Mouse (Mus musculus) spleen, postnatal 14 days (tissue): Measurements from ENCODE around the gene Psph.
A peak's percentile ranks its signal among the peaks of the same experiment; 100 is the strongest.
"Not testable (repeated sequence)": the region's sequence is repeated elsewhere in the genome, so short reads cannot be mapped to it uniquely, and the experiment has no call there.

Experiments
- DNase-seq, 2 experiments: peaks; one replicate each; pipeline ENCODE4 v3.0.0; 2021 to 2022; ENCODE audit warnings: low spot score in 2 of 2

Psph gene

DNA sequence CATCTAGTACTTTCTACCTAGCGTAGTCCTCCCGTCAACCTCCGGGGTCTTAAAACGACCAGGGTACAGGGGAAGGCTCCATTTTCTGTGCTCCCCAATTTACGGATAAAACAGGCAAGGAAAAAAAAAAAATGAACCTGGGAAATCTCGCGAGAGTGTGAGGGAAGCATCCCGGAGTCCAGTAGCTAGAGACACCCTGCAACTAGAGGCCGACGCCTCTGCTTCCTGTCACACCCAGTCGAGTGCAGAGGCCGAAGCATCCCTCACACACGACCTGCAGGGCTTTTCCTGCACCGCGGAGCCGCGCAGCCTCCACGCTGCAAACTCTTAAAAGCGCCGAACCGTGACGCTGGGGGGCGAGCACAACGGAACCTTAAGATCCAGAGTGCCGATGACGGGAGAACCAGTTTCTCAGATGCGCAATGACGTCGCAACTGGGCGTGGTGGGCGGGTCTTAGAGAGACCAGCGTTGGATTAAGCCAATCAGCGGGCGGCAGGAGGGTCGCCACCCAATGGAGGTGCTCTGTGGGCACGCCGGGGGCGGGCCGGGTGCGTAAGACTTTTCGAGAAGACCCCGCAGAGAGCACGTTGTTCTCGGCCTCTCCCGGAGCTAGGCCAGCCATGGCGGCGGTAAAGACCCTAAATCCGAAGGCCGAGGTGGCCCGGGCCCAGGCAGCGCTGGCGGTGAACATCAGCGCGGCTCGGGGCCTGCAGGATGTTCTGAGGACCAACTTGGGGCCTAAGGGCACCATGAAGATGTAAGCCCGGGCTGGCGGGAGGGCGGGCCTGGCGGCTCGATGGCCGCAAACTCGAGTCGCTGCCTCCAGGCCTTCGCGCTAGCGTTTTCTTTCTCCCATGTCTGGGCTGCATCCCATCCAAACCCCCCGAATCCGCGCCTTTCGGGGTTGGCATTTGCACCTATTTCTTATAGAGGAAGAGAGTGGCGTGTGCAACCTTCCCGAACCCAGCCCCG, at the start of gene Psph:
Gene Psph, minus strand, starts transcription at position 632 of the 973 bp plus-strand sequence.
- peak; percentile 88 to 93 for DNase-seq

DNA sequence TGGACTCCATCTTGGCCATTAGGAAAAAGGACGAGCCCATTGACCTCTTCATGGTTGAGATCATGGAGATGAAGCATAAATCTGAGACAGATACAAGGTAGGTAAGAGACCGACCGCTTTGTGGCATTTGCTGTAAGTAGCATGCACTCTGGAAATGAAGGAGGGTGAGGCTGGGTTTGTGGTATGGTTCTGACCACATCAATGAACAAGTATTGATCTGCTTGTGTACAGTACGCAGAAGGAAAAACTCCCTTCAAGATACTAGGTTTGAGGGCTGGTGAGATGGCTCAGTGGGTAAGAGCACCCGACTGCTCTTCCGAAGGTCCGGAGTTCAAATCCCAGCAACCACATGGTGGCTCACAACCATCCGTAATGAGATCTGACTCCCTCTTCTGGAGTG, 3.3 kb upstream of the Psph start:
- not testable (repeated sequence) for DNase-seq

DNA sequence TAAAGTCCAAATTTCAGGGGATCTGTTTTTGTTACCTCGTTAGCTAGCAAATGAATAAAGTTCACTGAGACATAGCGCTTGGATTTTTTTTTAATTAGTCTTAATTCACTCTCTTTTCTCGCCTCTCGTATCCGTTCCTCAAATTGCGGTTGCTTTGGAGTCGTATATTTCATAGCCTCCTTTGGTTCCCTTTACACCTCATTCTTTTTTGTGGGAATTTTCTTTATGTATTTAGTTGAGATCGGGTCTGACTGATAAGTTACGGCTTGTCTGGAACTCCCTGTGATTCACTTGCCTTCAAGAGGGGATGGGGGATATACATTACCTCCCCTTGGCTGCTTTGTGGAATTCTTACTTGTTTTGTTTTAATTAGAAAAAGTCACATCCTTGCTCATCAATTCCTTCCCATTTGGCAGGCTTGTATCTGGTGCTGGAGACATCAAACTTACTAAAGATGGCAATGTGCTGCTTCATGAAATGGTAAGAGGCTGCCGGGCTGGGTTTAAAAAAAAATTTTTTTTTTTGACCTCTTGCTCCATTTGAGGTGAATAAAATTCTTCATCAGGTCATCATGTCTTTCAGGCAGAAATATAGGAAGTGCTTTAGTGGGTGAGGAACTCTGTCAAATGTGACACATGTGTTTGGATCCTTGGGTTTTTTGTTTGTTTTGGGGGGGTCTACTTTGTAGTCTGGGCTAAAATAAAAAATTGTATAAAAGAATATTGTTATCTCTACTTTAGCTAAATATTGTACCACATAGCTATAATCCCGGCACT, 757 bp upstream of the Psph start:
- DNase-seq, result no peak

DNA sequence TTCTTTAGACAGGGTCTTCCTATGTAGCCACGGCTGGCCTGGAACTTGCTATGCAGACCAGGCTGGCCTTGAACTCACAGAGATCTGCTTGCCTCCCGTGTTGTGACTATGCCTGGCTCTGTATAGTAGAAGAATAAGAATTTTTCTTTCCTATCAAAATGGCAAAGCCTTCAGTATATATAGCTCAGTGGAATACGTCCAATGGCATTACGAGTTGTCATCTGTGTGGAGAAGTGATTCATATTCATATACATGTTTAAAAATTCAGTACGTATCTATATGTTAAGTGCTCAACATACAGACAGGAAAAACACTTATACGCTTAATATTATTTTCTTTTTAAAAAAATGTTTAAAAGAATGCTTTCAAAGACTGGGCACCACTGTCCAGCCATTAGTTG, 1.1 kb downstream of the Psph start:
- no peak for DNase-seq

DNA sequence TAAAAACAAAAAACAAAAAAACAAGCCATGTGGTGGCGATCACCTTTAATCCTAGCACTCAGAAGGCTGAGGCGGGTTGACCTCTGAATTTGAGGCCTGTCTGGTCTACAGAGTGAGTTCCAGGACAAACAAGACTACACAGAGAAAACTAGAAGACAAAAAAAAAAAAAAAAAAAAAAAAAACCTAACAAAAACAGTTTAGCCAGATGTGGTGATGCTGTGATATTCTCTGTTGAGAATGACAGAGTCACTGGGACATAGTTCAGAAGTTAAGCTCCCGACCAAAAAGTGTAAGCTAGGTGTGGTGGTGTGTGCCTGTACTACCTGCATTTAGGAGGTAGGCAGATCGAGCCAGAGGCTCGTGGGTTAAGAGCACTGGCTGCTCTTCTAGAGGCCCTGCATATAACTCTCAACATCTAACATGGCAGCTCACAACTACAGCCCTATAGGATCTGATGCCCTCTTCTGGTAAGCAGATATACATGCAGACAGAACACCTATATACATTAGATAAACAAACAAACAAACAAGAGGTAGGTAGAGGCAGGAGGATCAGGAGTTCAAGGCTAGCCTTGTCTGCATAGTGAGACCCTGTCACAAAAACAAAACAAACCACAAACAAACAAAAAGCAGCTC, 1.9 kb downstream of the Psph start:
- no peak for DNase-seq

DNA sequence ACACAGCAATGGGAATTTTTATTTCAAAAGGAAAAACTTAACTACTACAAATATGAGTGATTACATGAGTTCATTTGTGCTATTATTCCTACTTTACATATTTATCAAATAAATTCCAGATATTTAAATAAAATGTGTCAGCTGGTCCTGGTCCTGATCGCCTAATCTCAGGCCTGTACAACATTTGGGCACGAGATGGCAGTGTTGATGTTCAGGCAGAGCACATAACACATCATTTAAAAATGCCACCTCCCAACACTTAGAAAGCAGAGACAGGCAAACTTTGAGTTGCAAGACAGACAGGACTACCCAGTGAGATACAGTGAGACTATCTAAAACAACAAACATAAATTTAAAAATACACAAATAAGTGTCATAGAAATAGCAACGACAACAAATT, 5.0 kb downstream of the Psph start:
- peak in 1 of 2 experiments; percentile 6 for DNase-seq

DNA sequence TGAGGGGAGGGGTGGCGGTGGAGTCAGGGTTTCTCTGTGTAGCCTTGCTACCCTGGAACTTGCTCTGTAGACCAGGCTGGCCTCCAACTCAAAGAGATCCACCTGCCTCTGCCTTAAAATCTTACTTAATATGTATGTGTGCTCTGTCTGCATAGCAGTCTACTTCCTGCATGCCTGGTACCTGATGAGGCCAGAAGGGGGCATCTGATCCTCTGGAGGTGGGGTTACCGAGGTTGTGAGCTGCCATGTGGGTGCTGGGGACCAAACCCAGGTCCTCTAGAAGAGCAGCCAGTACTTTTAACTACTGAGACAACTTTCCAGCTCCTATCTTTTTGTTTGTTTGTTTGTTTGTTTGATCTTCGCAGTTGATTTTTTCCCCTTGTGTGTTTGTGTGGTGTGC, 7.1 kb downstream of the Psph start:
- DNase-seq, result no peak

DNA sequence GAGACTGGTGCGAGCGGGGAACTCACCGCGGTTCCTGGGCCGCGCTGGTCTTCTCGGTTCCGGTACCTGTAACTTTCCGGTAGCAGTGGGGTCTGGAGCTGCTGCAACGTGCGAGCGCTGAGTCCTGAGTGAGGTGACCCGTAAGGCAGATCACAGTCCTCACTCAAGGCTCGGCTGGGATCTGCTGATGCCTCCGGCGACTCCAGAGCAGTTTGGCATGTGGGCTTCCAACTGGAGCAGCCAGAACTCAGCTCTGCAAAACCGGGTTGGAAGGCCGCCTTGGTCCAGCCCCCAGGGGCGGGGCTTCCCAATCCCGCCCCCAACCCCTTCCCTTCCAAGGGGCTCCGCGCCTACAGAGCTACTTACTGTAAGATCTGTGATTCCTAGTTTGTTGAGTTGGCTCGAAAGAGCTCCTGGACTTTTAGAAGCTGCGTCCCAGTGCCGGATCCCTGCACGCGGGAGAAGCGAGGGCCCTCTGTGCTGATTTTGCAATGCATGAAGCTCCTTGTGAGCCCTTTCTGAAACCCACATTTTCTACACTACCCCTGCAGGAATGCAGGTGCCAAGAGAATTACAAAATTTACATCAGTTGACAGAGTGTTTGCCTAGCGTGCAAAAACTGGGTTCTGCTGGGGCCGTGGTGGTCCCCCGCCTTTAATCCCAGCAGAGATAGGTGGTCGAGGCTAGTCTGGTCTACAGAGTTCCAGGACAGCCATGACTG, 8.1 kb downstream of the Psph start:
- peak in 1 of 2 experiments; percentile 24 for DNase-seq

DNA sequence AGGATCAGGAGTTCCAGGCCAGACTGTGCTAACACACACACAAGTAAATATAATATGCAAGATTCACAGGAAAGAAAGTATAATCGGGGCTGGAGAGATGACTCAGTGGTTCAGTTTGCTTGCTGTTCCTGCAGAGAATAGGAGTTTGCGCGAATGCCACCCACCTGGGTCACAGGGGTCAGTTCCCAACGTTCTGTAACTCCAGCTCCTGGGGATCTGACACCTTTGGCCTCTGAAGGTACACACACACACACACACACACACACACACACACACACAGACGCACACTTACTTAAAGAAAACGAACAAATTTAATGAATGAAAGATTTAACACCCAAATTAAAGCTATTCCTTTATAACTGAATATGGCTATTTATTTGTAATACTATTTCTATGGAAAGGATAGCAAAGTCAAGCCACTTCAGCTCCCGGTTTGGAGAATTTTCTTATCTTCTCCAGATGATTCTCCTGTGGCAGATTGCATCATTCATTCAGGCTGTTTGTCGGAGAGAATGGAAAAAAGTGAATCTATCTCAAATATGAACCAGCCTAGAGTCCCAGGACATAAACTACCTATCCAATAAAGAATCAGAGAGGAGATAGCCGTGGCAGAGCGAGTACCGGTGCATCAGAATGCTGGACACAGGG, 8.8 kb downstream of the Psph start:
- DNase-seq, result no peak

DNA sequence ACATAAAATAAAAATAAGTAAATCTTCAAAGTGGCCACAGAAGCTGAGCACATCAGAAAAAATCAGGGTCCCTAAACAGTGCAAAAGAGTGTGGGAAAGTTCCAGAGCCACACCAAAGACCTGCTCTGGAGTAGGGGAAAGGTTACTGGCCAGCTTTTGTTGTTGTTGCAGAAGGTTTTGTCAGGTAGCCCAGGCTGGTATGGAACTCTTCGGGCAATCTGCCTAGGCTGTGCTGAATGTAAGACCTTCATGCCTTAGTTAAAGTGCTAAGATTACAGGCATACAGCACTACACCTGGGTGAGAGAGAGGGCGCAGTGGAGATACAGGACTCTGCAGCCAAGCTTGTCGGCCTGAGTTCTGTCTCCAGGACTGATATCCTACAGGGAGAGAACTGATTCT, 12.6 kb downstream of the Psph start:
- DNase-seq, result no peak

DNA sequence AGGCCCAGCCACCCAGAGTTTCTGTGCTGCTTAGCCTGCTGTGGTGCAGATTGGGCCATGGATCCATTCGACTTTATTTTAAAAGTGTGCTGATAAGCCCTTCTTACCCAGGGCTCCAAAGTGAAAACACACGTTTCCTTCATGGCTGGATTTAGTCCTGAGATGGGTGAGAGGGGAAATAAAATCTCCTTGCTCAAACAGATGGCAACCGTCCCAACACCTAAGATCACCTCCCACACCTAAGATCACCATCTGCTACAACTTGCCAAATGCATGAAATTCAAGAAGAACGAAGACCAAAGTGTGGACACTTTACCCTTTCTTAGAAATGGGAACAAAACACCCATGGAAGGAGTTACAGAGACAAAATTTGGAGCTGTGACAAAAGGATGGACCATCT, 13.9 kb downstream of the Psph start:
- DNase-seq, result not testable (repeated sequence)

DNA sequence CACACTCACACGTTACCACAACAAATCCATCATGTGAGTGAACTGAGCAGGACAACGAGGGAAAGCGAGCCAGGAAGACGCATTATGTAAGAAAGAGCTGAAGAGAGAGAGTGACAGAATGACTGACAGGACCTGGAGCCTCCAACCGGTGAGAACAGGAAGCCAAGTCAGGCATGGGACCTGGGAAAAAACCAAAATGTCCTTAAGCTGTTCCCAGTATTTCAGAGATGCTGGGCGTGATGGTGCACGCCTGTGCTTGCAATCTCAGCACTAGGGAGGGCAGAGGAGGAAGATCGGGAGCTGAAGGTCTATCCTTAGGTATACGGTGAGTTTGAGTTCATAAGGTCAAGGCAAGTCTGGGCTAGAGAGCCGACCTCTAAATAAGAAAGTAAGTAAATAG, 14.8 kb downstream of the Psph start:
- DNase-seq, result no peak

DNA sequence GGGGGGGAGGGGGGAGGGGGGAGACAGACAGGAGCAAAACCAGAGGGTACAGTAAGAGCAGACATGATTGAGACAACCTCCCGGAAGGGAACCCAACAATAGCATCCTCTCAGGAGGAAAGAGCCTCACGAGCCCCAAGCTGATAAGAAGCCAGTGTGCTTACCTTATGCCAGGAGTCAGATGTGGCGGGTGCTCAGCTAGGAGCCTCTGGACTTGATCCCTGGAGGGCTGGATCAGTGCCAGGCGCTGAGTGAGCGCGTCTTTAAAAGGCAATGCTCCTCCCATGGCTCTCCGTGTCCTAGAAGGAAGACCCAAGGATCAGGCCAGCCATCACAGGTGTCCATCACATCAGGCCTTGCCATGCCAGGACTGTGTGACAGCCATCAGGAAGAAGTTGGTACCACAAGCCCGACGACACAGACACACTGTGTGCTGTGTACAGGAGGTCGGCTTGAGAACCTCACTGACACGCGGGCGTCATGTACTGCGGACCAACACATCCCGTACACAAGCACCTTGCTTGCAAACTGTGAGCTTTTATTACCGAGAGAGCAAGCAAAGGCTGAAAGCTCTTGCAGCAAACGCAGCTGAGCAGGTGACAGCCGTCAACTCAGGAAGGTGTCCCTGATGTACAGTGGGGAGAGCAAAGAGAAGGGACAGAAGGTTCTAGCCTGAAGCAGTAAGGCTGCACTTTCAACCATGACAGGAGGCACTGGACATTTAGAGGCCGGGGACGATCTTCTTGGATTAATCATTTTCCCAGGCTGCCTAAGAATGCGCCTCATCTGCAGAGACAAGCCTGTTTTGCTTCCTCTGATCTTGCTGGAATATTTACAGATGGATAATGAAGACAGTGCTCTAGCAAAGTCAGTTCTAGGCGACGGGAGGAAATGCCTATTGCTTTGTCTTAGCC, 16.6 kb downstream of the Psph start:
- DNase-seq, result no peak

DNA sequence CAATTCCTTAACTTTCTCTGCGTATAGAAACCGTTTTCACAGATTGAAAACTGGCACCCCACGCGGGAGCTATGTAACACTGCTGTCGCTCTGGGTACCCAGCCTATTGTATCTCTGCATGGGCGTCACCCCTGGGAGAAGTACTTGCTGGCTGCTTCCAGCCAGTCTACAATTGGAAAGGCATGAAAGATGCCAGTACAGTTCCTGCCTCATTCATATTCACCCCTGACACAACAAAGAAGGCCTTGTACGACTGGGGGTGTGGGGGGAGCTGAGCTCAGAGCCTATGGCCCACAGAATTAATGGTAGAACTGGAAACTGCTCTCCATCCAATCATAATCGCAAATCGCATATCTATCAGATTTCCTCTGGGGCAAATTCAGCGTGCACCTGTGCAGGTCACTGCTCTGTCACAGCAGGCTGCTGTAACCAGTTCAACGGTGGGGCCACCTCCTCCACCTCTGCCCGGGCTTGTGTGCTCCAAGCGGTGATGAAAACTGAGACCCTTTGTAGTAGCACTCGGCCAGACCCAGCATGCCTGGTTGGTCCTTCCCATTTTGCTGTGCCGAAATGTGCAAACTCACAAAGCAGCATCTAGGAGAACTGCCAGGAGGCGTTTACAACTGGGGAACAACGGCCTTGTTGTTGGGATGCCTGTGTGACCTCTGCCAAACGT, 25.2 kb downstream of the Psph start:
- DNase-seq, result no peak

DNA sequence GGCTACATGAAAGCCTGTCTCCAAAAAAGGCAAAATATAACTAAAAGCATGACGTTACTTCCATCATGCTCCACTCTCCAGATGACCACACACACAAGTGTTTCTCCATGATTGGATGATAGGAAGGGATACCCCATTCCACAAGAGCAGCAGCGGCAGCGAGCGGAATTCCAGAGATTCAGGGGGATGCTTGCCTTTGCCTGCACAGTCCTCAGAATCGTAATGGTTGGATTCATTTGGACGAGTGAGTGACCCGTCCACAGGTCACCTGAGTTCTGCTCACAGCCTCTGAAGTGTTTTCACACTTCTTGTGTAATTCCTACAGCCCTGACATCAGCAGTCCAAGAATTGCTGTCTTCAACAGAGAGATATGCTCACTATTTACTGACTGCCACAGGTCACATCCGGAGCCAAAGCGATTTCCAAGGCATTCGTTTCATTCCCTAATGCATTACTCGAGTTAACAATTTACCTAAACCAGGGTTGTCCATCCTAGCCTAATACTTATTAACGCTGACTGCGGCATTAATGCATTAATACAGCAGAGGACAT, 27.2 kb downstream of the Psph start:
- no peak for DNase-seq

DNA sequence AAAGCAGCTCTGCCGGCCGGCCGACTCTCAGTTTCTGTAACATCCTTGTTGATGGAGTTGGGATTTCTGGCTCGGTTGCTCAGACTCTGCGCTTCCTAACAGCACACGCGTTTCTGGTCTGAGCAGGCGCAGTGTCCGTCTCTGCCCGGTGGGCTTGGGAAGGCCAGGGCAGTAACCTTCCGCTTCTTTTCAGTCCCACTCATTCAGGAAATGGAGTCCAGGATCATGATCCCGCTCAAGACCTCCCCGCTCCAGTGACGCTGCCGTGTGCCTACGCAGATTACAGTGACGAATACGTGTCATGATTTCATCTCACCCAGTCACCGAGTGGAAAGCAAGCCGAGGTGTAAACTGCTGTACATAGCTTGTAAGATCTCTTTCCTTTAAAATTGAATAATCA, 30.4 kb downstream of the Psph start:
- DNase-seq, result no peak

DNA sequence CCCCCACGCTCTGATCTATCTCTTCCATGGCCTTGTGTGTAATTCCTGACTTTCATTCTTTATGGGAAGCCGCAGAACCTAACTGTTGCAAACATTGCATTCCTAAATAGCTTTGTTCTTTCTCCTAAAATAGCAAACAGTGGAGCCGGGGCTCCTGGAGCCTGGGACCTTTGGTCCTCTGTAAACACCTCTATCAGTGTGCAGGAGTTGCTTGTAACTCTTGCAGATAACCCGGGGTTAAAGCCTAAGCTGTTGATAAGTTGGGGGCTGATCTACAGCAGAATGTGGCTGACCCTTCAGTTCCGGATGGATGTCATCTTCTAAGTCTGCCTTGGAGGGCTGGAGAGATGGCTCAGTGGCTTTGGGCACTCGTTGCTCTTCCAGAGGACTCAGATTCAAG, 43.2 kb downstream of the Psph start:
- no peak for DNase-seq

DNA sequence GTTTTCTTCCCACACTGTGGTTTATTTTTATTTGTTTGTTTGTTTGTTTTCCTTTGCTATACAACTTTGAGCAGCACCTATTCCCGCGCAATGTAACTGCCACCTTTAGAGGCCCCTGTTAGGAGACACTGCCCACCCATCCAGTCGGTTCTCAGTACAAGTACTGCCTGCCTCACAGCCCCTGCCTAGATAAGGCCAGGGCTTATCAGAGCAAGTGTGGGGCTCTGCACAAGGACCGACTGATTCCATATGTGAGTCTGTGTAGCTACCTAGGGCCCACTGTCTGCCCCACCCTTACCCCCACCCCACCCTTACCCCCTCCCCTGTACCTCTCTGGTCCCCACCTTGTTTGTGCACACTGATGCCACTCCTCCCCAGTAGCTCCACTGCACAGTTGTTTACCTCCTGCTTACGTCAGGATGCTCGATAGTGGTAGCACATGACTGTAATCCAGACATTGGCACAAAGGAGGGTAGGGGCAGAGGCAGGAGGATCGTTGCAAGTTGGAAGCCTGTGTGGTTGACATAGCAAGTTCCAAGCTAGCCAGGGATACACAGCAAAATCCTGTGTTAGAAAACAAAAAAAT, 44.3 kb downstream of the Psph start:
- DNase-seq, result no peak

DNA sequence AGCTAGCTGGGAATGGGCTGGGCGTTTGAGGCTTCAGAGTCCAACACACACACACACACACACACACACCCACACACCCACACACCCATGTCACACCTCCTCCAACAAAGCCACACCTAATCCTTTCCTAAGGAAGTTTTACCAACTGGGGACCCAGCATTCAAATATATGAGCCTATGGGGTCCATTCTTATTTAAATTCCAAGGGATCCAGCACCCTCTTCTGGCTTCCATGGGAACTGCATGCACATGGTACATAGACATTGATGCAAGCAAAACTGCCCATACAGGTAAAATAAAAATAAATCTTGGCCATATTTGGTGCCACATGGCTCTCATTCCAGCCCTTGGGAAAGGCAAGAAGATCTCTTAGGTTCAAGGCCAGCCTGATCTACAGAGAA, 46.3 kb downstream of the Psph start:
- DNase-seq, result no peak
